In the genomic region with DNA sequence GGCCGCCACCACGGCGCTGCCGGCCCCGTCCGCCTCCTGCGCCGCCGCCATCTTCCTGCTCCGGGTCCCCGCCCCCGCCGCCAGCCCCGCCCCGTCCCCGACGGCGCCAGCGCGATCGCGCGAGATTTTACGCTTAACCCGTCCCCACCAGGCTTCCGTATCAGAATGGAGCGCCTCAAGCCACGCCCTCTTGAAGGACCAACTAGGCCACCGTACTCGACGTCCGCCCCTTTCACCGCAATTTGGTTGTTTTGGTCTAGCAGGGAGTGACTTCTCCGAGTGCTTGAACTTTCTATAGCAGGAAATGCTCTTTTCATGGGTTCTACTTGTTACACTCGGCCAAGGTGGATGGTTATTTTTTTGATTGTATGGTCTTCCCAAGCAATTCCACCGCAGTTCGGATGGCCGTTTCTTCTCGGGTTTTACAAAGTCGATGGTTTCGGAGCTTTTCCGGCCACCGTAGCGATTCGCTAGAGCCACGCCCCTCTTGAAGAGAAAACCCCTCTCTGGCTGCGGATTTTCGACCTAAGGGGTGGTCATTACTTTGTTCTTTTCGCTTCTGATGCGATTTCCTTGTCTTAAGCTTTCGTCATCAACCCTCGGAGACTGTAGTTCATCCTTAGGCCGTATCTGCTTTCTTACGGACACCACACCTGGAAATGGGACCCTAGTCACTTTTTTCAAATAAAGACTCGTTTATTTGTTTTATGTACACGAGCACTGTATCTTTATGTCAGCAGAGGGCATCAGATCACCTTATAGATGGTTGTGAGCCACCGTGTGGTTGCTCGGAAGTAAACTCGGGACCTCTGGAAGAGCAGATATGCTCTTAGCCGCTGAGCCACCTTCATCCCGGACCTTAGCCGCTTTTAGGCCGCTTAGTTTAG, we compare ENCODE assay signal across 8 mouse cellular contexts. TPM values are rescaled to one million over a fixed set of nuclear protein-coding genes. Genes with fewer than 3 reads are reported as not detected.
DNase-seq lines count a peak whose midpoint lies in the region; ATAC-seq lines count a peak whose summit lies in the region.

Gene Clptm1 (minus strand): TSS at position 79 of the 887 bp plus-strand sequence.

- WGBS in hindbrain, embryonic 11.5 days, result under 1% methylated on average over 63 of the region's 63 CpGs

- H3K4me1 ChIP-seq in hindbrain, embryonic 11.5 days (replicated peaks; ENCODE audit: control insufficient read depth, insufficient read depth, low read length), result peaks cover 9% of the 10 kb centered on the region

- peak within 1 kb of the TSS; percentile 100 for H3K4me3 ChIP-seq in hindbrain, embryonic 11.5 days (ENCODE audit: low read depth, low read length)

- H3K4me2 ChIP-seq in hindbrain, embryonic 11.5 days (replicated peaks; ENCODE audit: low read depth, low read length), result peak within 1 kb of the TSS; percentile 77

- H3K9me3 ChIP-seq in hindbrain, embryonic 11.5 days (ENCODE audit: control insufficient read depth, low read length), result no peaks in the 10 kb centered on the region

- H3K36me3 ChIP-seq in hindbrain, embryonic 11.5 days (ENCODE audit: control insufficient read depth, insufficient read depth, low read length), result 0 out of 2 replicates have a peak, but pooled peaks cover 4% of the 10 kb centered on the region

- no peaks in the 10 kb centered on the region for H3K27me3 ChIP-seq in hindbrain, embryonic 11.5 days (ENCODE audit: control insufficient read depth, insufficient read depth, low read length)

- peak; percentile 97 for DNase-seq in Muller cell, postnatal 12 days (ENCODE audit: inconsistent ontology term)
- DNase-seq in cerebellum, adult 9-11 months, result peak; percentile 97
- peak; percentile 95 to 99 for DNase-seq in frontal cortex, adult 2 months (ENCODE audit: extremely low spot score in 1 of 2, low spot score in 1 of 2)
- DNase-seq in hindbrain, embryonic 11.5 days (ENCODE audit: low spot score), result peak; percentile 97
- DNase-seq in layer of hippocampus, postnatal 10 days (ENCODE audit: low spot score in 2 of 2), result peak; percentile 93 to 97
- peak; percentile 98 for DNase-seq in lung, postnatal 10 days
- DNase-seq in ovary, postnatal 36 days (ENCODE audit: low spot score), result peak; percentile 95
- DNase-seq in thymus, postnatal 25 days, result peak; percentile 97

- H3K9ac ChIP-seq in hindbrain, embryonic 11.5 days (ENCODE audit: low read depth, low read length), result peak within 1 kb of the TSS; percentile 88

- ATAC-seq in hindbrain, embryonic 11.5 days (ENCODE audit: low FRiP score), result peak; percentile 88

- H3K27ac ChIP-seq in hindbrain, embryonic 11.5 days (ENCODE audit: low read depth, low read length), result peak within 1 kb of the TSS; percentile 87

RNA-seq across cellular contexts. Expression of gene Clptm1, which starts in this region (rescaled TPM):
- polyA plus RNA-seq in frontal cortex, adult 2 months (2012; rRNA removed), result 125 and 128 TPM in 2 replicates
- polyA plus RNA-seq in hindbrain, embryonic 11.5 days (2014; fragmentation: Nextera tagmentation; extraction: Ambion mirVana), result 86.2 and 94.4 TPM in 2 replicates
- 100 to 1,000 TPM; 140 to 143 TPM for total RNA-seq in layer of hippocampus, postnatal 10 days (2021)

Comparison
In these comparisons a context has a peak if more than half of its experiments do, and no peak if none do; other contexts are left out.
1. Peak in every context shown above with its lines: DNase-seq, ATAC-seq, H3K4me3 ChIP-seq and H3K27ac ChIP-seq.